Mouse (Mus musculus) E14TG2a.4 (cell line): ENCODE measurements around the gene Psmb7.

Experiments used
- CTCF ChIP-seq: conservative IDR thresholded peaks from 2 replicates; pipeline ENCODE4 v1.5.1; 2014; ENCODE audit warnings: low read length
- POU5F1 ChIP-seq: IDR thresholded peaks from 2 replicates; pipeline ENCODE4 v1.6.1; 2014; ENCODE audit warnings: low read length, borderline replicate concordance

DNA sequence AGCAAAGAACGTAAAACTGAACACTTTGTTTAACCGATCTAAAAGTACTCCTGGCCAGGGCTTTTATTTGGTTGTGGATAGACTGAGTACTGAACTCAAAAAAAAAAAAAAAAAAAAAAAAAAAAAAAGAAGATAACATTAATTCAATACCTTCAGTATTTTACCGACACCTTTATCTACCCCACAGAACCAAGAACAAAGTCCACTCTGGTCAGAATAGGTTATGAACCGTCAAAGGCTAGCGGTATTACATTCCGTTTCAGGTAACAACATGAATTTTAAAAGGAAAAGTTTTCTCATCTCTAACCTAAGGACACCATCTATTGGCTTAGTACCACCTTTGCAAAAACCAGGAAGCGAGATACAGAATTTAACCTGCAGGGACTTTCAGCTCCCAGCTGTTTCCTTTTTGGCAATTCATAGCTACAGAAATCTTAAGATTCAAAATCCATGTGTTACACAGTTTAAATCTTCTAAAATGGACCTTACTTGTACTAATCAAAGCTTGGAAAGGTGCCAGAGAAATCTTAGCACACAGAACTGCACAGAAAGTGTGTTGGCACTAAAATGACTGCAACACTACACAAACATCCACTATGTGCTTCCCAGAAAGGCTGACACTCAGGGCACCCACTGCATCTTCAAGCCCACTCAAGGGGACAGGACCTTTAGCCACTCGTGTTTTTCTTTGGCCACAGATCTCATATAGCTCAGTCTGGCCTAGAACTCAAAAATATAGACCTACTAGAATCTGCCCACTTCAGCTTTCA is 19.9 kb downstream of the Psmb7 start:
- TF ChIP-seq CTCF (no peak), POU5F1 (no peak)
